Mouse (Mus musculus) embryonic fibroblast, embryonic 13.5 days (primary cell): ENCODE data around the gene Arsj.

Experiments
- CTCF ChIP-seq: IDR thresholded peaks from 2 replicates; pipeline ENCODE4 v1.5.1; 2011; ENCODE audit warnings: mild to moderate bottlenecking, control low read depth, low read length, moderate library complexity, borderline replicate concordance; ENCODE audit not compliant: insufficient read depth
- POLR2A ChIP-seq: IDR thresholded peaks from 2 replicates; pipeline ENCODE4 v1.6.1; 2011; ENCODE audit warnings: low read depth, mild to moderate bottlenecking, control low read depth, low read length, moderate library complexity

- TF ChIP-seq CTCF (no peak), POLR2A (no peak)
Measured at GRCm38 (mm10) chr3:126397985-126398630, 34.6 kb downstream of the Arsj start.
